Mouse (Mus musculus): ENCODE results near the gene Rapgef4.
A peak's percentile ranks its signal among the peaks of the same experiment; 100 is the strongest.

The Rapgef4 gene

GRCm38 (mm10) chr2:72155102-72155773 lies 174.2 kb downstream of the Rapgef4 start:
- DNase-seq: no peak

GRCm38 (mm10) chr2:72156484-72156883 lies 175.4 kb downstream of the Rapgef4 start:
- DNase-seq: no peak

DNA sequence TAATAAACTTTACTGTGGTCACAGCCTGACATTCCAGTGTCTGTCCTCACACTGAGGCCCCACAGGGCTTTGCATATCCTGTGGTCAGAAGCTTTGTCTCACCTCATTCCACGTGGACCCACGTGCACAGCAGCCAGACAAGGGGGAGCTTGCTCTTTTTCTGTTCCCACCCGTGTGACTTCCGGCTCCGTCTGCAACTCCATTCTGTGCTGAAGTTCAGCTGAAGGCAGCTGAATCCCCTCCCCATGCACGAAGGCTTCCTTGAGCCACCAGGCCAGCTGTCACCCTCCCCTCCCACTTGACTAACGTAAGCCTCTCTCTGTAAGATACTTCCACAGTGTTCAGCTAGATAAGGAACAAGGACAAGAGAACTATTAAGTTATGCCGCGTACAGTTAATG lies 176.5 kb downstream of the Rapgef4 start:
- peak; percentile 69 for DNase-seq

GRCm38 (mm10) chr2:72158045-72158444 lies 177.0 kb downstream of the Rapgef4 start:
- DNase-seq: no peak

DNA sequence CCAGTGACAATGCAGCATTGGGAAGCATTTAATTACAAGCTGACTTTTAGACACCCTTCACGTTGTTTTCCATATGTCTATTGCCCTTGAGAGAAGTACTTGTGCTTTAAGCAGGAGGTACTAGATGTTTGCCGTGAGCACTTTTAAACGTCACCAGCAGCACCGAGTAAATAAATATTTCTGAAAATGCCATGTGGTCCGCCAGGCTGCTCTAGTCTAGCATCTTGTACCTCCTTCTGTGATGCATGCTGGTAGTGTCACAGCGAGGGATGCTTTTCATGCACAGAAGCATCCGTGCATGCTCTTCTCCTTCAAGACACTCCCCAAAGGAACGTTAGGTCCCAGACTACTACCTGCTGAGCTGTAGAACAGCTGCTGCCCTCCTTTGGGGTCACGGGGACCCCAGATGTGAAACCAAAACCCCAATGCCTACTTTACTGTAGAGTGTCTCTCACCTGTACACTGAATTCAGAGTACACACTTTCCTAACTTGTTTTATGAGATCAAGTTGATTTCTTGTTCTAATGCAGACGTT lies 177.7 kb downstream of the Rapgef4 start:
- peak; percentile 53 for DNase-seq

DNA sequence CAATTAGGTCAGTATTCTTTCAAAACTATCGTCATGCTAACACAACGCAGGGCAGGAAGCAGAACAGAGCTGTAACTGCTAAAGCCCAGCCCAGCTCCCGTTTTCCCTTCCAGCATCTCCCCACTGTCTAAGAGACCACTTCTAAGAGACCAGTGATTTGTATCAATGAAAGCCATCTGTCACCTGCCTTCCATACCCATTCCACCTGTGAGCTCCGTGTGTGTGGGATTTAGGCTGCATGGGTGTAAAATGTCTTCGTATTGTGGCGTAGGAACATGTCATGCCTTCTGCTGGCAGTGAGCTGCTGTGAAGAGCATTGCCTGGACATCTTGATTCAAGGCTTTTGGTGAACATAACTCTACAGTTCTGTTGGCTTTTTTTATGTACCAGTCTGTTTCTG lies 178.2 kb downstream of the Rapgef4 start:
- peak; percentile 55 for DNase-seq

GRCm38 (mm10) chr2:72165136-72165854 lies 184.3 kb downstream of the Rapgef4 start:
- no peak for DNase-seq

GRCm38 (mm10) chr2:72169451-72170100 lies 188.5 kb downstream of the Rapgef4 start:
- DNase-seq: peak; percentile 35

GRCm38 (mm10) chr2:72170546-72170945 lies 189.5 kb downstream of the Rapgef4 start:
- DNase-seq: peak; percentile 85

DNA sequence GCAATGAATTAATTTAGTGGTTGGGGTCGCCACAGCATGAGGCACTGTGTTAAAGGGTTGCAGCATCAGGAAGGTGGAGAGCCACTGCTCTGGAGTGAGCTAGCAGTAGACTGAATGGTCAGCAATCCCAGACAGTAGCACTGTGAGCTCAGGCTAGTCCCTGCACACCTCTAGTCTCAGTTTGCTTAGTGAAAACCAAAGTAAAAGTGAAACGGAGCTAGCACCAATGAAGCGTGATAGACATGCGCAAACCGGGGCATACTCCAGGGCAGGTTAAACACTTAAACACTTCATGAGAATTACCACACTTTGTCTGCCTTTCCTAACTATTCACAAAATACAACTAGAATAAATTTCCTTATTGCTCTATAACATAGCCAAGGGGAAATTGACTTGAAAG lies 190.2 kb downstream of the Rapgef4 start:
- DNase-seq: no peak

GRCm38 (mm10) chr2:72173010-72173409 lies 192.0 kb downstream of the Rapgef4 start:
- DNase-seq: no peak

DNA sequence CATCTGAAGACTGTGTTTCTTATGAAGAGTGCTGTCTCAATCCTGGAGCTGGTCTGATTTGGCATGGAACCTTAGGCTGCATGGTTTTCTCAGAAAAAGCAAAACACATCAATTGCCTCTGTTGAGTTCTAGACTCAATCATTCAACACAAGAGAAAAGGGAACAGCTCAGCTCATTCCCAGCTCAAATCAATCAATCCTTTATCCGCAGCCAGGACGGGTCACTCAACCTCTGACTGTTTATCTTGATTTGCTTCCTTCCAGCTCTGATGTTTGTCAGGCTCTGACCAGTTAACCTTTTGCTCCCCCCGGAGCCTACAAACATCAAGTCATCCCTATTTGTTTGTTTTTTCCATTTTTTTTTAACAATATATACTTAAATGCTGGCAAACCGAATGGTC lies 192.8 kb downstream of the Rapgef4 start:
- no peak for DNase-seq

DNA sequence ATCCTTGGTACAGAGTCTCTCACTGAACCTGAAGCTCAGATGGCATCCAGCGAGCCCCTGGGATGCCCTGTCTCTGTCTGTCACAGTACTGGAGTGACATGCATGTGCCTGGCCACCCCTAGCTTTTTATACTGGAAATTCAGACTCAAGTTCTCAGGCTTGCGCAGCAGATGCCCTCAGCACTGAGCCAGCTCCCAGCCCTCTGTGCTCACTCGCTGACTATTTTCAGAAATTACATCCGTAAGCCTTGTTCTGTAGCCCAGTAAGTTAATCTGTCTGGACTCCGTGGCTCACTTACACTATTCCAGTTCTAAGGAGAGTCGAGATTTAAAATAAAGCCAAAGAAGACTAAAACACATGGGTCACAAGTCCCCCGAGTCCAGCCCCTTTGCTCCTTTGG lies 194.5 kb downstream of the Rapgef4 start:
- no peak for DNase-seq

DNA sequence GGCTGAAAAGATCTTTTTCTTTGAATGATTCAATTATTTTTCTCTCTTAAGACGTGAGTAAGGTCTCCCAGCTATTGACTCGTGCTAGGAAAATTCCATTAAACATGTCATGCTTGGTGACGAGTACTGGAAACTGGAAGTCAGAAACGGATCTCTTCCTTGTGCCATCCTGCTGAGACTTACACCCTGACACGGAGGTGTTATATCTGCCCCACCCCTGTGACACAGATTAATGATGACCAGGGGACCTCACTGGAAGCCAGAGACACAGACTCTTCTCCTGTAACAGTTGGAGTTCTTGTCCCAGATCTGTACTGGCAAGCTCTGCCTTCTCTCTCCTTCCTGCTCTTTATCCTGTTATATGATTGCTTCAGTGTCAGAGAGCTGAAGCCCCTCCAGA lies 194.9 kb downstream of the Rapgef4 start:
- no peak for DNase-seq

- no peak for DNase-seq
Observed at GRCm38 (mm10) chr2:72177214-72178023, 196.4 kb downstream of the Rapgef4 start.

GRCm38 (mm10) chr2:72178025-72178424 lies 197.0 kb downstream of the Rapgef4 start:
- no peak for DNase-seq

GRCm38 (mm10) chr2:72178515-72178914 lies 197.5 kb downstream of the Rapgef4 start:
- no peak for DNase-seq

DNA sequence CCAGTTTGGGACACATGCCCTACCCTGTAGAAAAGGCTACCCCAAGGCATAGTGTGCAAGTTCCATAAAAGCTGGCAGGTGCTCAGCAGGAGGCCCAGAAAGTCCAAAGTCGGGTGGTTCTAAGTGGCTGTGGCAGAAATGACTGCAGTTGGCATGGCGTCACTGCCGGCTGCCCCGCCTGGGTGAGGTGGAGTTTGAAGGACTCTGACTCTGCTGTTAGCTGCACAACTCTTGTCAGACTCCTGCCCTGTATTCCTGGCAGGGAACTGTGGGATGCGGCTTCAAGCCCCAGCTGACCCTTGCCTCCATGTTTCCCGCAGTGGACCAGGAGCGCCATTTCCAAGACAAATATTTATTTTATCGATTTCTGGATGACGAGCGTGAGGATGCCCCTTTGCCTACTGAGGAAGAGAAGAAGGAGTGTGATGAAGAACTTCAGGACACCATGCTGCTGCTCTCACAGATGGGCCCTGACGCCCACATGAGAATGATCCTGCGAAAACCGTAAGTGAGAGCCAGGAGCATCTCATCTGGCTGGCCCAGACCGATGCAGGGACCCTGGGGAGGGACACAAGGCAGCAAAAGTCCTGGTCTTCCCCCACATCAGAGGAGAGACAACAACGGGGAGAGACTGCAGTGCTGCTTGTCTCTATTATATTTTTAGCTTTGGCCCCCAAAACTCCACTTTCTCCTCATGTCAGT lies 198.7 kb downstream of the Rapgef4 start:
- no peak for DNase-seq

DNA sequence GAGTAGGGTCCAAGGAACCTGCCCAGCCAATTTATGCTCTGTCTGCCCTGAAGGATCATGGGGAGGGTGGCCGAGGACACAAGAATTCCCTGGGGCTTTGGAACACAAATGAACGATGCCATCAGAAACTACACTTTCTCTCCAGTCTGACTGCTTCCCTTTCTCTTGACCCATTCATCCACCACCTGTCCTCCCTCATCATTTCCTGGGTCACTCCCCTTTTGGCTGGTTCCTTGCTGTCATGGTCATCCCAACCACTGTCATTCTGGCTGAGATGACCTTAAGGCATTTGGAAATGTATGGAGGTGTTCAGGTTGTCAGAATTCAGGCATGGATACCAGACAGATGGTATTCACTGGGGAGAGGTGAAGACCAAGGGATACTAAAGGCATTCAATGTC lies 200.4 kb downstream of the Rapgef4 start:
- no peak for DNase-seq

DNA sequence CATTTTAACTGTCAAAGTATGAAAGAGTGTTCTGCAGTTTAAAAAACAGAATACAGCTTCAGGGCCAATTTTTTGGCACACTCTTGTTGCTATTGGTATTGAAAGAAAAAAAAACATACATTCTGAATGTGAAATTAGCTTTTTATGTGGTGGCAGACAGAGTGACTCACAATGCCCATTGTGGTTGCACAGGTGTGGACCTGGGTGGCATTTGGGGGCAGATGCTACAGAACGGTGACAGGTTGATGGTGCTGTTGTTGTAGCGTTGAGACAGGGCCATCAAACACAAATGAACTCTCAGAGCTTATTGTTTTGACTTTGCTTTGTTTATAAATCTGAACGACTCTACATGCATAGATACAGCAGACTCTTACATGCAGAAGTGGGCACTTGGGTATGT lies 202.7 kb downstream of the Rapgef4 start:
- no peak for DNase-seq

GRCm38 (mm10) chr2:72196190-72196965 lies 215.3 kb downstream of the Rapgef4 start:
- peak; percentile 39 for DNase-seq

Data from thymus, postnatal 4 days (tissue).